Comparison of ENCODE assay signal across 11 mouse cellular contexts in genomic region chr10:42833871-42834727, GRCm38 (mm10). TPM values are rescaled to one million over a fixed set of nuclear protein-coding genes. Genes with fewer than 3 reads are reported as not detected.
DNase-seq lines count a peak whose midpoint lies in the region; ATAC-seq lines count a peak whose summit lies in the region.
"Had no signal": no experiment of that assay in that cellular context is flagged by ENCODE, and none has a peak within 500 bp of the region (broad histone marks: within the 10 kb centered on the region; RNA-seq: fewer than 3 reads in every experiment).

No protein-coding gene starts in this region.

- peak; percentile 47 to 68 for DNase-seq in right cerebral cortex, postnatal 10 days (ENCODE audit: low spot score in 2 of 2)
- DNase-seq in right cerebral cortex, postnatal 25 days = no peak
- DNase-seq in lung, postnatal 25 days (ENCODE audit: low spot score) = peak; percentile 77
- no peak for DNase-seq in adrenal gland, adult (ENCODE audit: inconsistent age in 2 of 2, low spot score in 1 of 2)
- DNase-seq in retina, embryonic 14.5 days (ENCODE audit: low spot score) = no peak
- no peak for DNase-seq in cerebellum, adult 9-11 months
- DNase-seq: kidney, postnatal 4 days had no signal

- H3K9me3 ChIP-seq in hindbrain, embryonic 12.5 days (replicated peaks) = 0 out of 2 replicates have a peak, but pooled peaks cover 2% of the 10 kb centered on the region

- peaks cover 17% of the 10 kb centered on the region for H3K4me1 ChIP-seq in hindbrain, embryonic 12.5 days

- peaks cover 39% of the 10 kb centered on the region for H3K36me3 ChIP-seq in hindbrain, embryonic 12.5 days

- H3K27ac ChIP-seq in hindbrain, embryonic 12.5 days = peak overlapping the region; percentile 72
- H3K27ac ChIP-seq: macrophage had no signal

- H3K27me3 ChIP-seq in hindbrain, embryonic 12.5 days = no peaks in the 10 kb centered on the region

- H3K4me2 ChIP-seq in hindbrain, embryonic 12.5 days (replicated peaks) = no peak overlapping the region

- no peak overlapping the region for H3K9ac ChIP-seq in hindbrain, embryonic 12.5 days

- WGBS in hindbrain, embryonic 12.5 days = 41% methylated on average over 4 of the region's 4 CpGs

- no peak overlapping the region for H3K4me3 ChIP-seq in hindbrain, embryonic 12.5 days

- peak; percentile 81 for ATAC-seq in hindbrain, embryonic 12.5 days (ENCODE audit: low FRiP score)
- ATAC-seq in inflammation-experienced regulatory T-cells, adult 6 months = no peak
- ATAC-seq: CD4-positive, CD25-positive, alpha-beta regulatory T cell, adult 4 months had no signal

RNA-seq across cellular contexts. Expression of gene Scml4, which starts 26.1 kb away (rescaled TPM):
- 4.0 and 4.3 TPM in 2 replicates for polyA plus RNA-seq in hindbrain, embryonic 12.5 days (2016; fragmentation: Nextera tagmentation; extraction: Ambion mirVana)
- 10 to 100 TPM; 14.0 to 48.5 (median 47.5) TPM for polyA plus RNA-seq in inflammation-experienced regulatory T-cells, adult 6 months (2017; shearing (Covaris generic))
- polyA plus RNA-seq: macrophage had no signal

Comparison
In these comparisons a context has a peak if more than half of its experiments do, and no peak if none do; other contexts are left out.
1. DNase-seq: peak in right cerebral cortex, postnatal 10 days (2 of 2) and lung, postnatal 25 days (single experiment); none in right cerebral cortex, postnatal 25 days (single experiment), adrenal gland, adult (0 of 2), retina, embryonic 14.5 days (single experiment) and cerebellum, adult 9-11 months (single experiment).